Mouse (Mus musculus) myocyte (in vitro differentiated cells): ENCODE data around the gene Tctex1d2. TPM values are rescaled to one million over a fixed set of nuclear protein-coding genes. Genes with fewer than 3 reads are reported as not detected.

Experiments used
- H3K27me3 ChIP-seq: one replicate; pipeline ENCODE4 v1.6.1; 2011; ENCODE audit not compliant: control insufficient read depth, insufficient read depth, insufficient read length
- H3K36me3 ChIP-seq: one replicate; pipeline ENCODE4 v1.6.1; 2011; ENCODE audit not compliant: control insufficient read depth, insufficient read depth
- H3K4me2 ChIP-seq: one replicate; pipeline ENCODE4 v1.6.1; 2011; ENCODE audit warnings: low read depth, control low read depth
- H3K4me3 ChIP-seq: one replicate; pipeline ENCODE4 v1.5.1; 2011; ENCODE audit warnings: mild to moderate bottlenecking, control low read depth, moderate library complexity
- H3K79me2 ChIP-seq: one replicate; pipeline ENCODE4 v1.6.1; 2011; ENCODE audit not compliant: control insufficient read depth, insufficient read depth
- H3ac ChIP-seq: one replicate; pipeline ENCODE4 v1.6.1; 2011; ENCODE audit not compliant: control insufficient read depth, insufficient read length
- CEBPB ChIP-seq: IDR thresholded peaks from 2 replicates; pipeline ENCODE4 v1.6.1; 2011; ENCODE audit warnings: mild to moderate bottlenecking, moderate library complexity; ENCODE audit not compliant: poor library complexity, insufficient read depth, severe bottlenecking
- E2F4 ChIP-seq: IDR thresholded peaks from one replicate; pipeline ENCODE4 v1.6.1; 2011; ENCODE audit warnings: mild to moderate bottlenecking, control low read depth, moderate library complexity; ENCODE audit not compliant: insufficient read depth
- MAX ChIP-seq: IDR thresholded peaks from one replicate; pipeline ENCODE4 v1.6.1; 2011; ENCODE audit warnings: low read depth, mild to moderate bottlenecking, control low read depth
- MYOD1 ChIP-seq, 3 experiments: IDR thresholded peaks; one replicate each; pipeline ENCODE4 v1.6.1; 2011; ENCODE audit warnings: control low read depth in 2 of 3, low read depth in 2 of 3, mild to moderate bottlenecking in 2 of 3, moderate library complexity in 1 of 3; ENCODE audit not compliant: insufficient read length in 2 of 3, control insufficient read depth in 1 of 3
- MYOG ChIP-seq, 3 experiments: IDR thresholded peaks; one replicate each; pipeline ENCODE4 v1.6.1; 2011; ENCODE audit warnings: control low read depth in 2 of 3, low read depth in 2 of 3, mild to moderate bottlenecking in 2 of 3; ENCODE audit not compliant: insufficient read length in 2 of 3, control insufficient read depth in 1 of 3, insufficient read depth in 1 of 3
- POLR2A ChIP-seq: IDR thresholded peaks from one replicate; pipeline ENCODE4 v1.6.1; 2011; ENCODE audit warnings: low read depth, mild to moderate bottlenecking, control low read depth, moderate library complexity; ENCODE audit not compliant: insufficient read length
- POLR2AphosphoS2 ChIP-seq: IDR thresholded peaks from one replicate; pipeline ENCODE4 v1.6.1; 2011; ENCODE audit warnings: low read depth, control low read depth; ENCODE audit not compliant: insufficient read length
- REST ChIP-seq: IDR thresholded peaks from one replicate; pipeline ENCODE4 v1.6.1; 2011; ENCODE audit warnings: mild to moderate bottlenecking, control low read depth, moderate library complexity; ENCODE audit not compliant: insufficient read depth, insufficient read length
- SRF ChIP-seq: IDR thresholded peaks from one replicate; pipeline ENCODE4 v1.6.1; 2011; ENCODE audit warnings: low read depth; ENCODE audit not compliant: control insufficient read depth, insufficient read length
- TCF12 ChIP-seq: IDR thresholded peaks from one replicate; pipeline ENCODE4 v1.6.1; 2011; ENCODE audit warnings: mild to moderate bottlenecking, control low read depth; ENCODE audit not compliant: poor library complexity, insufficient read depth, severe bottlenecking
- TCF3 ChIP-seq: IDR thresholded peaks from one replicate; pipeline ENCODE4 v1.6.1; 2011; ENCODE audit warnings: low read depth, control low read depth; ENCODE audit not compliant: insufficient read length
- USF1 ChIP-seq: IDR thresholded peaks from one replicate; pipeline ENCODE4 v1.6.1; 2011; ENCODE audit warnings: low read depth, mild to moderate bottlenecking, control low read depth, moderate library complexity
- polyA plus RNA-seq: library from polyadenylated mRNA; unstranded; fragments of >200 nt; fragmentation: generic; extraction: Trizol; gene quantifications from one replicate; pipeline ENCODE4 v1.2.1, GENCODE M21; 2012; ENCODE audit warnings: missing spikeins

Gene Tctex1d2
- 12.7 TPM for polyA plus RNA-seq

DNA sequence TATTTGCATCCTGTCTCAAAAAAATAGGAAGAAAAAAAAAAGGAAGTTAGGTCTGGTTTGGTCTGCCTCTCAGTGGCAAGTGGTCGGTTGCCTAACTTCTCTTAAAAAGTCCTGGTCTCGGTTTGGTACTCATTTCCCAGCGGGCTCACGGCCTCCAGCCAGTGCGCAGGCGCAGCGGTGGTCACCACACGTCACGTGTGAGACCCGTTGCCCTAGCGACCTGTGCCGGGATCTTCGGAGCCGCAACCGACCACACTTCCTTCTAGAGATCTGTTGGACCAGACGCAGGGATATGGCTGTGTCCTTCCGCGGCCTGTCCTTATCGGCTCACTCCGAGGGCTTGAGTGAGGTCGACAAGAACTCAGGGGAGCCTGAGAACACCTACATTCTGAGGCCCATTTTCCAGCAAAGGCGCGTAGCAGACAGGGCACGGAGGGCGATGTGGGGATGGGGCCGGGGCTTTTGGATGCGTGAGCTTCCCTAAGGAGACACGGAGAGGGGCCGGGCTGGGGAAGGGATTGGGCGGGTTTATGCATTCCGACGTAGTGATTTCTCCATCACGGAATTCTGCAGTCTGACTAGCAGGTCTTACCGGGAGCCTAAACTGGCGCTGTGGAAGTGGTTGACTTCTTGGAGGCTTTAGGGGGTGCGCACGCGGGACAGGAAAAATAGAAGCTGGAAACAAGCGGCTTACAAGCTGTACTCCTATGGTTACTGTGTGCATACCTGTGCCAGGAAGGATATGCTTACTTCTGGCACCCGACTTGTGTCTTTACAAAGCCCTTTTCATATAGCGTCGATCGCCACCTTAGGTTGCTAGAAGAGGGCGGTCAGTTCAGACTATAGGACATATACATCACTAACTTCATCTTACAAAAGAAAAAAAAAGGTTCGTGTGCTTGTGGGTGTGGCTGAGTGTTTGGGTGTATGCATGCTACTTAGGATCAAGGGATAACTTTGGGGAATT is at the start of gene Tctex1d2:
TSS of gene Tctex1d2 (plus strand) at position 186 of the 967 bp plus-strand sequence.
- H3K4me2 ChIP-seq, result peak within 1 kb of the TSS; percentile 93
- H3ac ChIP-seq, result no peak within 1 kb of the TSS
- H3K27me3 ChIP-seq, result no peaks in the 10 kb centered on the region
- H3K4me3 ChIP-seq, result peak within 1 kb of the TSS; percentile 76
- no peaks in the 10 kb centered on the region for H3K79me2 ChIP-seq
- no peaks in the 10 kb centered on the region for H3K36me3 ChIP-seq
- TF ChIP-seq E2F4 (no peak), TCF12 (no peak), POLR2AphosphoS2 (peak; percentile 90), TCF3 (no peak), USF1 (peak; percentile 91), SRF (no peak), POLR2A (peak; percentile 78)

DNA sequence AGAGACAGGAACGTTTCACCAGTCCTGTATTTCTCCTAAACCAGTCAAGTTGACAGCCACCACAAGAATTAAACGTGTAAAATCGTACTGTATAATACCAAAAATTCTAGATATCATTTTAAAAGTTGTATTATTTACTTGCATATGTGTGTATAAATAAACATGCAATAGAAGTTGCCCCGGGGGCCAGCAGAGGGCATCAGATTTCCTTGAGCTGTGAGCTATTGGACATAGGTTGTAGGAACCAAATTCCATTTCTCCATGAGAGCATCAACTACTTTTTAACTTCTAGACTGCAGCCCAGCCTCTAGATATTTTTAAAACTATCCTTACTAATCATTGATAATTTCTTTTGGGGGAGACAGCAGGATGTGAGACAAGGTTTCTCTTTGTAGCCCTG is 48.2 kb upstream of the Tctex1d2 start:
- Histone ChIP-seq H3ac (no peak overlapping the region), H3K79me2 (no peaks in the 10 kb centered on the region), H3K4me3 (no peak overlapping the region), H3K36me3 (peaks cover 37% of the 10 kb centered on the region), H3K4me2 (no peak overlapping the region), H3K27me3 (no peaks in the 10 kb centered on the region)
- TF ChIP-seq CEBPB, result no peak
- TF ChIP-seq MAX, result no peak
- no peak for TF ChIP-seq USF1
- no peak for TF ChIP-seq E2F4
- TF ChIP-seq POLR2AphosphoS2, result no peak
- no peak for TF ChIP-seq MYOD1 (IDR thresholded peaks at IDR 0.05; ENCODE audit: control insufficient read depth in 1 of 3, insufficient read length in 2 of 3, low read depth in 2 of 3)
- TF ChIP-seq TCF3, result no peak
- TF ChIP-seq POLR2A, result no peak
- no peak for TF ChIP-seq TCF12
- TF ChIP-seq REST, result no peak
- TF ChIP-seq MYOG (IDR thresholded peaks at IDR 0.05; ENCODE audit: control insufficient read depth in 1 of 3, insufficient read depth in 1 of 3, insufficient read length in 2 of 3, low read depth in 2 of 3), result no peak
- no peak for TF ChIP-seq SRF

DNA sequence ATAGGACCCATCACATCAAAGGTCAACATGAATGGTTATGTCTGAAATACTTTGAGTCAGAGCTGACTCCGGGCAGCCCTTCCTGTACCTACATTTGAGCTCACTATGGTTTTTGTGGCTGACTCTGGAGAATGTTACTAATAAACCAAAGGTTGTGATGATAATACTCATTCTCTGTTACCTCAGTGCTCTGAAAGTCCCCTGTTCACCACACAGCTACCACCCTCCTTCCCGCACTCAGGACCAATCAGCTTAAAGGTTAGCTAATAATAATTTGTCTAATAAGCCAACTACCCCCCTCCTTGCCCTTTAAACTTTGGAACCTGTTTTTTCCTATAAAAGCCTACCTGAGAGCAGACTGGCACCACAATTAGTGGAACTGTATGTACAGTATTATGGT is 39.9 kb upstream of the Tctex1d2 start:
- H3ac ChIP-seq, result no peak overlapping the region
- peaks cover 53% of the 10 kb centered on the region for H3K36me3 ChIP-seq
- no peaks in the 10 kb centered on the region for H3K27me3 ChIP-seq
- H3K79me2 ChIP-seq, result no peaks in the 10 kb centered on the region
- no peak overlapping the region for H3K4me2 ChIP-seq
- TF ChIP-seq MYOD1 (IDR thresholded peaks at IDR 0.05; ENCODE audit: control insufficient read depth in 1 of 3, insufficient read length in 2 of 3, low read depth in 2 of 3), result no peak
- no peak for TF ChIP-seq TCF12
- no peak for TF ChIP-seq MAX
- TF ChIP-seq CEBPB, result no peak
- TF ChIP-seq POLR2A, result no peak
- no peak for TF ChIP-seq E2F4
- no peak for TF ChIP-seq POLR2AphosphoS2
- no peak for TF ChIP-seq REST
- TF ChIP-seq USF1, result no peak
- no peak for TF ChIP-seq MYOG (IDR thresholded peaks at IDR 0.05; ENCODE audit: control insufficient read depth in 1 of 3, insufficient read depth in 1 of 3, insufficient read length in 2 of 3, low read depth in 2 of 3)
- no peak for TF ChIP-seq SRF
- TF ChIP-seq TCF3, result no peak
- no peak overlapping the region for H3K4me3 ChIP-seq

DNA sequence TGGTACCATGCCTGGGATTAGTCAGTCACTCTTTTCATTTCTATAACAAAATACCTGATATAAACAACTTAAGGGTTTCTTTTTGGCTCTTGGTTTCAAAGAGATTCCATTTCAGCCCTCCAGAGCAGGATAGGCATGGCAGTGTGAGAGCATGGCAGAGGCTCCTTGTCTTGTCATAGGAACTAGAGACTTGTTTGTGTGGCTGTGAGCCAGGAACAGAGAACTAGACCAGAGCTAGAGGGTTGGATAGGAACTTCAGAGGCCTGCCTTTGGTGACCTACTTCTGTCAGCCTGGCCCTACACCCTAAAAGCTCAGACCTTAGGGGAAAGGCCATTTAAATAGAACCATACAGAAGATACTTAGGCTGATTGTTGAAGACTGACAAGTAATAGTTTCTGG is 36.6 kb upstream of the Tctex1d2 start:
- H3K36me3 ChIP-seq, result peaks cover 54% of the 10 kb centered on the region
- H3K4me3 ChIP-seq, result no peak overlapping the region
- no peaks in the 10 kb centered on the region for H3K27me3 ChIP-seq
- H3K4me2 ChIP-seq, result no peak overlapping the region
- H3K79me2 ChIP-seq, result no peaks in the 10 kb centered on the region
- TF ChIP-seq MYOG (IDR thresholded peaks at IDR 0.05; ENCODE audit: control insufficient read depth in 1 of 3, insufficient read depth in 1 of 3, insufficient read length in 2 of 3, low read depth in 2 of 3) (no peak), MAX (no peak), REST (no peak), POLR2AphosphoS2 (no peak), TCF12 (no peak), MYOD1 (IDR thresholded peaks at IDR 0.05; ENCODE audit: control insufficient read depth in 1 of 3, insufficient read length in 2 of 3, low read depth in 2 of 3) (no peak), POLR2A (no peak)
- H3ac ChIP-seq, result no peak overlapping the region
